Mouse (Mus musculus): ENCODE data around the gene Gm10647. TPM values are rescaled to one million over a fixed set of nuclear protein-coding genes. Genes with fewer than 3 reads are reported as not detected.
"Not testable (repeated sequence)": the region's sequence is repeated elsewhere in the genome, so short reads cannot be mapped to it uniquely, and the experiment has no call there.

Gm10647 gene
- polyA plus RNA-seq, 1 experiment from 2014 or later: 0.19 TPM

- WGBS: 2% methylated on average over 43 of the region's 43 CpGs
- no peaks in the 10 kb centered on the region for H3K9me3 ChIP-seq (ENCODE audit: control insufficient read depth, low read length)
- no peaks in the 10 kb centered on the region for H3K36me3 ChIP-seq (ENCODE audit: control insufficient read depth, insufficient read depth, low read length)
- H3K4me1 ChIP-seq (ENCODE audit: control insufficient read depth, insufficient read depth, low read length): no peaks in the 10 kb centered on the region; the same call in 1 of the 2 replicates
- H3K27ac ChIP-seq (ENCODE audit: low read depth, low read length): peak overlapping the region; percentile 90
- DNase-seq (ENCODE audit: low spot score) (no peak), ATAC-seq (ENCODE audit: insufficient read depth, low FRiP score, low TSS enrichment) (peak; percentile 99)
- peak overlapping the region; percentile 66 for H3K4me3 ChIP-seq (ENCODE audit: low read depth, low read length)
- no peaks in the 10 kb centered on the region for H3K27me3 ChIP-seq (ENCODE audit: control insufficient read depth, insufficient read depth, low read length)
- peak overlapping the region; percentile 65 for H3K4me2 ChIP-seq (ENCODE audit: low read depth)
- peak overlapping the region; percentile 86 for H3K9ac ChIP-seq (ENCODE audit: low read length)
Measured at GRCm38 (mm10) chr9:66794629-66795463, 2.0 kb upstream of the Gm10647 start.

GRCm38 (mm10) chr9:66795464-66796324 lies 1.1 kb upstream of the Gm10647 start, which contains the start of gene Aph1b:
Gene Aph1b, minus strand, starts transcription at chr9:66795490.
- H3K9me3 ChIP-seq (ENCODE audit: control insufficient read depth, low read length): no peaks in the 10 kb centered on the region
- ATAC-seq (ENCODE audit: insufficient read depth, low FRiP score, low TSS enrichment): peak; percentile 92

GRCm38 (mm10) chr9:66801947-66802346 lies 5.1 kb downstream of the Gm10647 start:
- H3K9ac ChIP-seq (ENCODE audit: low read length): no peak overlapping the region
- DNase-seq (ENCODE audit: low spot score) (no peak), ATAC-seq (ENCODE audit: insufficient read depth, low FRiP score, low TSS enrichment) (no peak)
- H3K27ac ChIP-seq (ENCODE audit: low read depth, low read length): no peak overlapping the region
- H3K36me3 ChIP-seq (ENCODE audit: control insufficient read depth, insufficient read depth, low read length): no peaks in the 10 kb centered on the region
- no peaks in the 10 kb centered on the region for H3K4me1 ChIP-seq (ENCODE audit: control insufficient read depth, insufficient read depth, low read length)
- H3K4me3 ChIP-seq (ENCODE audit: low read depth, low read length): no peak overlapping the region
- 57% methylated on average over 12 of the region's 12 CpGs for WGBS
- no peak overlapping the region for H3K4me2 ChIP-seq (ENCODE audit: low read depth)
- 0 out of 2 replicates have a peak, but pooled peaks cover 4% of the 10 kb centered on the region for H3K27me3 ChIP-seq (ENCODE audit: control insufficient read depth, insufficient read depth, low read length)
- no peaks in the 10 kb centered on the region for H3K9me3 ChIP-seq (ENCODE audit: control insufficient read depth, low read length)

More at GRCm38 (mm10) chr9:66795464-66796324, 1.1 kb upstream of the Gm10647 start, which contains the start of gene Aph1b:
- 0% methylated on average over 41 of the region's 42 CpGs for WGBS
- H3K27me3 ChIP-seq (ENCODE audit: control insufficient read depth, insufficient read depth, low read length): no peaks in the 10 kb centered on the region
- H3K36me3 ChIP-seq (ENCODE audit: control insufficient read depth, insufficient read depth, low read length): no peaks in the 10 kb centered on the region
- peak within 1 kb of the TSS; percentile 86 for H3K9ac ChIP-seq (ENCODE audit: low read length)
- H3K4me1 ChIP-seq (ENCODE audit: control insufficient read depth, insufficient read depth, low read length): no peaks in the 10 kb centered on the region; the same call in 1 of the 2 replicates
- H3K4me3 ChIP-seq (ENCODE audit: low read depth, low read length): peak within 1 kb of the TSS; percentile 66
- peak within 1 kb of the TSS; percentile 90 for H3K27ac ChIP-seq (ENCODE audit: low read depth, low read length)
- peak within 1 kb of the TSS; percentile 65 for H3K4me2 ChIP-seq (ENCODE audit: low read depth)
- peak; percentile 97 for DNase-seq (ENCODE audit: low spot score)

- not testable (repeated sequence) for H3K27ac ChIP-seq (ENCODE audit: low read depth, low read length); H3K4me1 ChIP-seq (ENCODE audit: control insufficient read depth, insufficient read depth, low read length); ATAC-seq (ENCODE audit: insufficient read depth, low FRiP score, low TSS enrichment); H3K9me3 ChIP-seq (ENCODE audit: control insufficient read depth, low read length); H3K27me3 ChIP-seq (ENCODE audit: control insufficient read depth, insufficient read depth, low read length); H3K36me3 ChIP-seq (ENCODE audit: control insufficient read depth, insufficient read depth, low read length)
- H3K4me2 ChIP-seq (ENCODE audit: low read depth): peak overlapping the region; percentile 40
- peak; percentile 50 for DNase-seq (ENCODE audit: low spot score)
- WGBS: 1% methylated on average over 30 of the region's 37 CpGs
- peak overlapping the region; percentile 42 for H3K9ac ChIP-seq (ENCODE audit: low read length)
- H3K4me3 ChIP-seq (ENCODE audit: low read depth, low read length): peak overlapping the region; percentile 28
Measured at GRCm38 (mm10) chr9:66805951-66806350, 9.1 kb downstream of the Gm10647 start.

- H3K36me3 ChIP-seq (ENCODE audit: control insufficient read depth, insufficient read depth, low read length): no peaks in the 10 kb centered on the region
- no peak overlapping the region for H3K4me2 ChIP-seq (ENCODE audit: low read depth)
- no peaks in the 10 kb centered on the region for H3K9me3 ChIP-seq (ENCODE audit: control insufficient read depth, low read length)
- no peak for ATAC-seq (ENCODE audit: insufficient read depth, low FRiP score, low TSS enrichment)
- H3K4me3 ChIP-seq (ENCODE audit: low read depth, low read length): no peak overlapping the region
- H3K27me3 ChIP-seq (ENCODE audit: control insufficient read depth, insufficient read depth, low read length): no peaks in the 10 kb centered on the region
- no peak for DNase-seq (ENCODE audit: low spot score)
- H3K4me1 ChIP-seq (ENCODE audit: control insufficient read depth, insufficient read depth, low read length): no peaks in the 10 kb centered on the region
- no peak overlapping the region for H3K27ac ChIP-seq (ENCODE audit: low read depth, low read length)
- WGBS: 8% methylated on average over 2 of the region's 2 CpGs
- no peak overlapping the region for H3K9ac ChIP-seq (ENCODE audit: low read length)
Measured at GRCm38 (mm10) chr9:66813392-66813791, 16.6 kb downstream of the Gm10647 start.

- Histone ChIP-seq H3K27me3 (ENCODE audit: control insufficient read depth, insufficient read depth, low read length) (no peaks in the 10 kb centered on the region), H3K4me3 (ENCODE audit: low read depth, low read length) (no peak overlapping the region), H3K4me2 (ENCODE audit: low read depth) (no peak overlapping the region), H3K27ac (ENCODE audit: low read depth, low read length) (no peak overlapping the region), H3K4me1 (ENCODE audit: control insufficient read depth, insufficient read depth, low read length) (no peaks in the 10 kb centered on the region), H3K36me3 (ENCODE audit: control insufficient read depth, insufficient read depth, low read length) (no peaks in the 10 kb centered on the region), H3K9me3 (ENCODE audit: control insufficient read depth, low read length) (no peaks in the 10 kb centered on the region), H3K9ac (ENCODE audit: low read length) (no peak overlapping the region)
- DNase-seq (ENCODE audit: low spot score): no peak
- 82% methylated on average over 5 of the region's 5 CpGs for WGBS
- no peak for ATAC-seq (ENCODE audit: insufficient read depth, low FRiP score, low TSS enrichment)
Measured at GRCm38 (mm10) chr9:66820996-66821395, 24.2 kb downstream of the Gm10647 start.

- DNase-seq (ENCODE audit: low spot score); H3K4me1 ChIP-seq (ENCODE audit: control insufficient read depth, insufficient read depth, low read length); H3K4me3 ChIP-seq (ENCODE audit: low read depth, low read length); ATAC-seq (ENCODE audit: insufficient read depth, low FRiP score, low TSS enrichment); H3K9ac ChIP-seq (ENCODE audit: low read length); H3K4me2 ChIP-seq (ENCODE audit: low read depth); H3K9me3 ChIP-seq (ENCODE audit: control insufficient read depth, low read length); H3K27me3 ChIP-seq (ENCODE audit: control insufficient read depth, insufficient read depth, low read length); H3K36me3 ChIP-seq (ENCODE audit: control insufficient read depth, insufficient read depth, low read length); H3K27ac ChIP-seq (ENCODE audit: low read depth, low read length): not testable (repeated sequence)
- WGBS: 100% methylated on average over 1 of the region's 5 CpGs
Measured at GRCm38 (mm10) chr9:66822255-66822654, 25.4 kb downstream of the Gm10647 start.

GRCm38 (mm10) chr9:66825990-66826389 lies 29.2 kb downstream of the Gm10647 start:
- no peak overlapping the region for H3K9ac ChIP-seq (ENCODE audit: low read length)
- H3K36me3 ChIP-seq (ENCODE audit: control insufficient read depth, insufficient read depth, low read length): no peaks in the 10 kb centered on the region
- no peaks in the 10 kb centered on the region for H3K9me3 ChIP-seq (ENCODE audit: control insufficient read depth, low read length)
- ATAC-seq (ENCODE audit: insufficient read depth, low FRiP score, low TSS enrichment) (no peak), DNase-seq (ENCODE audit: low spot score) (peak; percentile 29)
- no peak overlapping the region for H3K4me2 ChIP-seq (ENCODE audit: low read depth)
- WGBS: 54% methylated on average over 1 of the region's 1 CpGs
- no peaks in the 10 kb centered on the region for H3K27me3 ChIP-seq (ENCODE audit: control insufficient read depth, insufficient read depth, low read length)
- H3K4me1 ChIP-seq (ENCODE audit: control insufficient read depth, insufficient read depth, low read length): no peaks in the 10 kb centered on the region
- H3K4me3 ChIP-seq (ENCODE audit: low read depth, low read length): no peak overlapping the region
- no peak overlapping the region for H3K27ac ChIP-seq (ENCODE audit: low read depth, low read length)
